In genomic region chr5:110558368-110558767, GRCm38 (mm10) we compare ENCODE assay signal across 8 mouse cellular contexts. TPM values are rescaled to one million over a fixed set of nuclear protein-coding genes. Genes with fewer than 3 reads are reported as not detected.
DNase-seq lines count a peak whose midpoint lies in the region; ATAC-seq and TF ChIP-seq lines count a peak whose summit lies in the region.

No protein-coding gene starts in this region.

- no peaks in the 10 kb centered on the region for H3K9me3 ChIP-seq in limb, embryonic 10.5 days (replicated peaks)
- no peaks in the 10 kb centered on the region for H3K9me3 ChIP-seq in stomach, postnatal 0 days (ENCODE audit: control insufficient read depth, low read length)

- no peak for TF ChIP-seq CTCF in stomach, postnatal 0 days (IDR thresholded peaks at IDR 0.05; ENCODE audit: low read depth)

- H3K4me2 ChIP-seq in stomach, postnatal 0 days (replicated peaks; ENCODE audit: low read depth): no peak overlapping the region

- TF ChIP-seq EP300 in stomach, postnatal 0 days (optimal IDR thresholded peaks at IDR 0.05): no peak

- WGBS in limb, embryonic 10.5 days: 9% methylated on average over 8 of the region's 8 CpGs
- 4% methylated on average over 8 of the region's 8 CpGs for WGBS in stomach, postnatal 0 days

- H3K9ac ChIP-seq in stomach, postnatal 0 days (ENCODE audit: low read length): no peak overlapping the region

- H3K36me3 ChIP-seq in limb, embryonic 10.5 days: no peaks in the 10 kb centered on the region
- H3K36me3 ChIP-seq in stomach, postnatal 0 days (ENCODE audit: control insufficient read depth, insufficient read depth, low read length): no peaks in the 10 kb centered on the region

- H3K4me3 ChIP-seq in limb, embryonic 10.5 days: no peak overlapping the region
- no peak overlapping the region for H3K4me3 ChIP-seq in stomach, postnatal 0 days (ENCODE audit: low read depth, low read length)

- no peaks in the 10 kb centered on the region for H3K4me1 ChIP-seq in limb, embryonic 10.5 days
- no peaks in the 10 kb centered on the region for H3K4me1 ChIP-seq in stomach, postnatal 0 days (replicated peaks; ENCODE audit: control insufficient read depth, insufficient read depth)

- no peaks in the 10 kb centered on the region for H3K27me3 ChIP-seq in limb, embryonic 10.5 days (ENCODE audit: low read depth, poor library complexity, severe bottlenecking)
- no peaks in the 10 kb centered on the region for H3K27me3 ChIP-seq in stomach, postnatal 0 days (ENCODE audit: control insufficient read depth, insufficient read depth, low read length)

- ATAC-seq in stomach, postnatal 0 days (ENCODE audit: low FRiP score, low TSS enrichment): no peak
- no peak for ATAC-seq in frontal cortex, adult (ENCODE audit: low TSS enrichment)

- DNase-seq in layer of hippocampus, postnatal 10 days (ENCODE audit: low spot score in 2 of 2): peak; percentile 48 to 53
- no peak for DNase-seq in layer of hippocampus, postnatal 36 days
- peak; percentile 77 to 92 for DNase-seq in adrenal gland, adult (ENCODE audit: inconsistent age in 2 of 2, low spot score in 1 of 2)
- peak; percentile 36 for DNase-seq in fibroblast of lung, adult 2 months (ENCODE audit: low read depth)
- DNase-seq in limb, embryonic 10.5 days (ENCODE audit: low spot score): peak; percentile 57
- peak; percentile 71 for DNase-seq in stomach, postnatal 0 days (ENCODE audit: low spot score)
- no peak for DNase-seq in left cerebral cortex, adult 9 months (ENCODE audit: low spot score in 2 of 2)

- no peak overlapping the region for H3K27ac ChIP-seq in limb, embryonic 10.5 days
- H3K27ac ChIP-seq in stomach, postnatal 0 days (replicated peaks): no peak overlapping the region

RNA-seq across cellular contexts. Expression of gene Galnt9, which starts 14.2 kb away (rescaled TPM):
- 10 to 100 TPM; 76.5 to 77.2 TPM for total RNA-seq in layer of hippocampus, postnatal 10 days (2021)
- 100 to 1,000 TPM; 105 to 109 TPM for total RNA-seq in layer of hippocampus, postnatal 36 days (2021)
- not detected in 2 replicates for polyA plus RNA-seq in limb, embryonic 10.5 days (2016; fragmentation: Nextera tagmentation; extraction: Ambion mirVana)
- 0.18 and 0.29 TPM in 2 replicates for polyA plus RNA-seq in stomach, postnatal 0 days (2015; fragmentation: Nextera tagmentation; extraction: Ambion mirVana)

Comparison
In these comparisons a context has a peak if more than half of its experiments do, and no peak if none do; other contexts are left out.
1. DNase-seq: peak in layer of hippocampus, postnatal 10 days (2 of 2), adrenal gland, adult (2 of 2), fibroblast of lung, adult 2 months (single experiment), limb, embryonic 10.5 days (single experiment) and stomach, postnatal 0 days (single experiment); none in layer of hippocampus, postnatal 36 days (0 of 2) and left cerebral cortex, adult 9 months (0 of 2).